Mouse (Mus musculus) stomach, embryonic 14.5 days (tissue): ENCODE data around the gene Adamts6. TPM values are rescaled to one million over a fixed set of nuclear protein-coding genes. Genes with fewer than 3 reads are reported as not detected.

Experiments
- ATAC-seq: fragments of 200-750 bp; cut with Nextera tagmentation; 2 replicates; pipeline ENCODE4 v1.8.0; 2017; ENCODE audit warnings: low read depth, moderate TSS enrichment; ENCODE audit not compliant: insufficient number of reproducible peaks, insufficient read depth, low FRiP score
- H3K27ac ChIP-seq: fragments of 300-500 bp; sonication (generic); 2 replicates; pipeline ENCODE4 v1.5.1; 2014; ENCODE audit warnings: mild to moderate bottlenecking, low read length, moderate library complexity, mixed read lengths
- H3K27me3 ChIP-seq: fragments of 300-500 bp; sonication (generic); 2 replicates; pipeline ENCODE4 v1.6.1; 2014; ENCODE audit warnings: low read length, control low read depth, mixed read lengths; ENCODE audit not compliant: control insufficient read depth, insufficient read depth
- H3K36me3 ChIP-seq: fragments of 300-500 bp; sonication (generic); 2 replicates; pipeline ENCODE4 v1.6.1; 2014; ENCODE audit warnings: mild to moderate bottlenecking, control low read depth, low read length, moderate library complexity, mixed read lengths; ENCODE audit not compliant: control insufficient read depth, insufficient read depth
- H3K4me1 ChIP-seq: fragments of 300-500 bp; sonication (generic); 2 replicates; pipeline ENCODE4 v1.6.1; 2014; ENCODE audit warnings: low read length, control low read depth, mixed read lengths; ENCODE audit not compliant: control insufficient read depth, insufficient read depth
- H3K4me2 ChIP-seq: fragments of 300-500 bp; sonication (generic); replicated peaks from 2 replicates; pipeline ENCODE4 v1.6.1; 2014; ENCODE audit warnings: low read depth, low read length, control low read depth
- H3K4me3 ChIP-seq: fragments of 300-500 bp; sonication (generic); 2 replicates; pipeline ENCODE4 v1.5.1; 2014; ENCODE audit warnings: low read depth, low read length, control low read depth
- H3K9ac ChIP-seq: fragments of 300-500 bp; sonication (generic); replicated peaks from 2 replicates; pipeline ENCODE4 v1.6.1; 2014; ENCODE audit warnings: low read depth, mild to moderate bottlenecking, control low read depth, low read length, moderate library complexity, mixed read lengths
- H3K9me3 ChIP-seq: fragments of 300-500 bp; sonication (generic); 2 replicates; pipeline ENCODE4 v1.6.1; 2016; ENCODE audit warnings: low read depth, low read length, control low read depth; ENCODE audit not compliant: control insufficient read depth
- WGBS: fragments of 180-500 bp; shearing (Covaris S2); extraction: QIAGEN DNeasy Blood & Tissue Kit; methylation state at CpG from one replicate; pipeline ENCODE4 v1.1.7; 2014; 5-methylcytosine and 5-hydroxymethylcytosine counted together
- polyA plus RNA-seq: library from polyadenylated mRNA; unstranded; fragments of >200 nt; fragmentation: Nextera tagmentation; extraction: Ambion mirVana; gene quantifications from 2 replicates; pipeline ENCODE4 v1.2.1, GENCODE M21; 2014

The Adamts6 gene
- polyA plus RNA-seq, 1 experiment from 2014 or later, result 5.0 TPM

GRCm38 (mm10) chr13:104504043-104504442 is 216.4 kb downstream of the Adamts6 start:
- Histone ChIP-seq H3K27ac (no peak overlapping the region), H3K4me3 (no peak overlapping the region), H3K4me2 (no peak overlapping the region), H3K27me3 (no peaks in the 10 kb centered on the region), H3K9me3 (no peaks in the 10 kb centered on the region), H3K36me3 (no peaks in the 10 kb centered on the region), H3K9ac (no peak overlapping the region), H3K4me1 (no peaks in the 10 kb centered on the region)
- ATAC-seq, result no peak
- 82% methylated on average over 1 of the region's 1 CpGs for whole genome bisulfite sequencing

DNA sequence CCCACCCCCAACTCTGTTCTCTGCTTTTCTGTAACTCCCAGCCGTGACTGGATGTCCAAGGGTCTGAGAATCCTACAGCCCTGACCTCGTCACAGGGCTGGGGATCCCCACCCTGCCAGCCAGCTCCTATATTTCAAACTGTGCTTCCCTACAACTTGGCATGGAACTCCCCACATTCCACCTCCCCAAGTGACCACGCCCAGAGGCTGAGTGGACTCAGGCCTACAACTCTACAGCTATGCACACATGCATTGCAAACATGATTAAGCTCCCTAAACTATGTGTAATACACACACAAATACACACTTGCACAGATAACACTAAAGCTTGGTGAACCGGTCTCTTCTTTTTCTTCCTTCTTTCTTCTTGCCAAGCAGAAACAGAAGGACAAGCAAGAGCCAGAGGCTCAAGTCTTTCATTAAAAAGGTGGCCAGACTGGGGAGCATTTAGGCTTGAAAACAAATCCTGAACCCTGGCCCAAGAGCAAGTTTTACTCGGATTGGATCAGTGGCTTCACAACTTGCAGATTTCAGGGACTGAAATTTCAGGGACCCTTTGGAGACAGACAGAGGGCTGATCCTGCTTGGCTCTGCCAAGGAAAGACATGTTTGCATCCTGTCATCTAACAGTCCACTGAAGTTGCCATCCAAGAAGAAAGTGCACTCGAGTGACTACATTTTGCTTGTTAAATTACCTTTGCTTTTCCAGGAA is 218.7 kb downstream of the Adamts6 start:
- no peak overlapping the region for H3K27ac ChIP-seq
- WGBS, result 70% methylated on average over 6 of the region's 6 CpGs

DNA sequence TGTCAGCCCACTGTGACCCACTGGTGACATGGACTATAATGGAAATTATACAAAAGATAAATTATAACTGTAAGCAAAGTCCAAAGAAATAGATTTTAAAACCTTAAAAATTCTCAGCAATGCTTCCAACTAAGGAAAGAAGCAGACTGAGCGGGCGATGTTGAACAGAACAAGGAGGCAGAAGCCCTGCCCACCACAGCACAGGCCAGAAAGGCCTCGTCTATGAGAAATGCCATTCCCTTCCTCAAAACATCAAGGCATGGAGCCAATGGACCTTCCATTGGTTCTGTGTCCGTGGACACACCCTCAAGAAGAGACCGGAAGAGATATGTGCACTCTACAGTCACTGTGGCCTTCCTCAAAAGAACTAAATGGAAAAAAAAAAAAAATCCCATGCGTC is 220.0 kb downstream of the Adamts6 start:
- Histone ChIP-seq H3K27ac (no peak overlapping the region), H3K9me3 (no peaks in the 10 kb centered on the region), H3K4me3 (no peak overlapping the region), H3K4me2 (no peak overlapping the region), H3K4me1 (no peaks in the 10 kb centered on the region), H3K27me3 (no peaks in the 10 kb centered on the region), H3K36me3 (no peaks in the 10 kb centered on the region), H3K9ac (no peak overlapping the region)
- WGBS, result 83% methylated on average over 6 of the region's 6 CpGs
- ATAC-seq, result no peak

More for the DNA sequence above, 218.7 kb downstream of the Adamts6 start:
- peak; percentile 70 for ATAC-seq
- Histone ChIP-seq H3K27me3 (no peaks in the 10 kb centered on the region), H3K4me1 (no peaks in the 10 kb centered on the region), H3K9me3 (no peaks in the 10 kb centered on the region), H3K36me3 (no peaks in the 10 kb centered on the region), H3K4me2 (no peak overlapping the region), H3K9ac (no peak overlapping the region), H3K4me3 (no peak overlapping the region)

- no peaks in the 10 kb centered on the region for H3K4me1 ChIP-seq
- H3K36me3 ChIP-seq, result no peaks in the 10 kb centered on the region
- no peaks in the 10 kb centered on the region for H3K9me3 ChIP-seq
- no peaks in the 10 kb centered on the region for H3K27me3 ChIP-seq
- ATAC-seq, result no peak
- no peak overlapping the region for H3K27ac ChIP-seq
- H3K4me3 ChIP-seq, result no peak overlapping the region
- H3K4me2 ChIP-seq, result no peak overlapping the region
- H3K9ac ChIP-seq, result no peak overlapping the region
- 82% methylated on average over 26 of the region's 26 CpGs for WGBS
Measured at GRCm38 (mm10) chr13:104509561-104510493, 222.2 kb downstream of the Adamts6 start.

DNA sequence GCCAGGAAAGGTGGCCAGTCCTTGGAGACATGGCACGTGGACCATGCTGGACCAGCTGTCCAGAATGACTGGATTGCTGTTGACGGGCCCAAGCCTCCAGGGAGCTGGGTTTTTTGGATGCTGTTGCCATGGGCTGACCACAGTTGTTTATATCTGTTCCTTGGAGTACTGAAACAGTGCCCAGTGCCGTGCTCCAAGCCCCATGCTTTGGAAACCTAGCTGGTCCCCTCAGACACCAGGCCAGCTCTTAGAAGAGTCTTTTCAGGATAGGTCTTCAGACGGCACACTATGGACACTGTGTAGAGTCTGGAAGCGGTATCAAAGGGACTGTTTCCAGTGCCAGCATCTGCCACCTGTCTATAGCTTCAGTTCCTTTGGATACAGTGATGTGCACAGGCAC is 223.1 kb downstream of the Adamts6 start:
- Histone ChIP-seq H3K4me1 (no peaks in the 10 kb centered on the region), H3K9ac (no peak overlapping the region), H3K4me3 (no peak overlapping the region), H3K27ac (no peak overlapping the region), H3K4me2 (no peak overlapping the region), H3K27me3 (no peaks in the 10 kb centered on the region), H3K36me3 (no peaks in the 10 kb centered on the region), H3K9me3 (no peaks in the 10 kb centered on the region)
- WGBS, result 76% methylated on average over 5 of the region's 5 CpGs
- ATAC-seq, result no peak

- no peak overlapping the region for H3K4me2 ChIP-seq
- no peak overlapping the region for H3K4me3 ChIP-seq
- H3K9ac ChIP-seq, result no peak overlapping the region
- 0 out of 2 replicates have a peak, but pooled peaks cover 3% of the 10 kb centered on the region for H3K4me1 ChIP-seq
- ATAC-seq, result no peak
- H3K9me3 ChIP-seq, result no peaks in the 10 kb centered on the region
- WGBS, result 87% methylated on average over 1 of the region's 1 CpGs
- no peaks in the 10 kb centered on the region for H3K36me3 ChIP-seq
- H3K27ac ChIP-seq, result no peak overlapping the region
- no peaks in the 10 kb centered on the region for H3K27me3 ChIP-seq
Measured at GRCm38 (mm10) chr13:104515054-104515453, 227.4 kb downstream of the Adamts6 start.

- H3K27me3 ChIP-seq, result no peaks in the 10 kb centered on the region
- H3K9me3 ChIP-seq, result no peaks in the 10 kb centered on the region
- no peak overlapping the region for H3K4me2 ChIP-seq
- no peak overlapping the region for H3K9ac ChIP-seq
- no peak overlapping the region for H3K4me3 ChIP-seq
- H3K27ac ChIP-seq, result peak overlapping the region; percentile 3; the same call in 1 of the 2 replicates
- H3K4me1 ChIP-seq, result 0 out of 2 replicates have a peak, but pooled peaks cover 3% of the 10 kb centered on the region
- no peaks in the 10 kb centered on the region for H3K36me3 ChIP-seq
- 46% methylated on average over 4 of the region's 4 CpGs for WGBS
- ATAC-seq, result no peak
Measured at GRCm38 (mm10) chr13:104516146-104516545, 228.5 kb downstream of the Adamts6 start.

GRCm38 (mm10) chr13:104516766-104517364 is 229.2 kb downstream of the Adamts6 start:
- WGBS, result 33% methylated on average over 7 of the region's 7 CpGs
- Histone ChIP-seq H3K27ac (no peak overlapping the region; the same call in 1 of the 2 replicates), H3K9ac (no peak overlapping the region), H3K4me1 (0 out of 2 replicates have a peak, but pooled peaks cover 3% of the 10 kb centered on the region), H3K4me2 (no peak overlapping the region), H3K36me3 (no peaks in the 10 kb centered on the region), H3K9me3 (no peaks in the 10 kb centered on the region), H3K27me3 (no peaks in the 10 kb centered on the region), H3K4me3 (no peak overlapping the region)
- no peak for ATAC-seq
